Mouse (Mus musculus): ENCODE measurements around the gene Tifab. TPM values are rescaled to one million over a fixed set of nuclear protein-coding genes. Genes with fewer than 3 reads are reported as not detected.

Gene Tifab
- polyA plus RNA-seq, 1 experiment from 2014 or later: 0.72 TPM

GRCm38 (mm10) chr13:56175848-56176247 is 2.8 kb downstream of the Tifab start:
- Histone ChIP-seq H3K4me3 (no peak overlapping the region), H3K9me3 (replicated peaks) (no peaks in the 10 kb centered on the region), H3K9ac (no peak overlapping the region), H3K4me1 (replicated peaks) (peaks cover 10% of the 10 kb centered on the region), H3K27ac (ENCODE audit: poor library complexity, severe bottlenecking) (no peak overlapping the region), H3K4me2 (no peak overlapping the region), H3K36me3 (no peaks in the 10 kb centered on the region), H3K27me3 (replicated peaks) (peaks cover 13% of the 10 kb centered on the region; the same call in 1 of the 2 replicates)
- 61% methylated on average over 4 of the region's 4 CpGs for WGBS
- no peak for ATAC-seq (ENCODE audit: insufficient number of reproducible peaks, low FRiP score)

GRCm38 (mm10) chr13:56172901-56173545 is 5.7 kb downstream of the Tifab start:
- no peaks in the 10 kb centered on the region for H3K9me3 ChIP-seq (replicated peaks)
- peaks cover 13% of the 10 kb centered on the region; the same call in 1 of the 2 replicates for H3K27me3 ChIP-seq (replicated peaks)
- H3K9ac ChIP-seq: no peak overlapping the region
- no peak overlapping the region for H3K4me2 ChIP-seq
- 46% methylated on average over 7 of the region's 7 CpGs for WGBS
- peaks cover 20% of the 10 kb centered on the region for H3K4me1 ChIP-seq (replicated peaks)
- no peaks in the 10 kb centered on the region for H3K36me3 ChIP-seq
- no peak for ATAC-seq (ENCODE audit: insufficient number of reproducible peaks, low FRiP score)
- no peak overlapping the region for H3K27ac ChIP-seq (ENCODE audit: poor library complexity, severe bottlenecking)
- H3K4me3 ChIP-seq: no peak overlapping the region

- no peaks in the 10 kb centered on the region for H3K9me3 ChIP-seq (replicated peaks)
- no peaks in the 10 kb centered on the region for H3K36me3 ChIP-seq
- H3K27me3 ChIP-seq (replicated peaks): peaks cover 13% of the 10 kb centered on the region; the same call in 1 of the 2 replicates
- no peak for ATAC-seq (ENCODE audit: insufficient number of reproducible peaks, low FRiP score)
- H3K4me2 ChIP-seq: no peak overlapping the region
- no peak overlapping the region for H3K27ac ChIP-seq (ENCODE audit: poor library complexity, severe bottlenecking)
- H3K4me1 ChIP-seq (replicated peaks): peaks cover 24% of the 10 kb centered on the region
- H3K4me3 ChIP-seq: no peak overlapping the region
- H3K9ac ChIP-seq: no peak overlapping the region
- 68% methylated on average over 7 of the region's 7 CpGs for WGBS
Observed at GRCm38 (mm10) chr13:56172106-56172505, 6.6 kb downstream of the Tifab start.

- ATAC-seq (ENCODE audit: insufficient number of reproducible peaks, low FRiP score): no peak
- Histone ChIP-seq H3K4me3 (no peak overlapping the region), H3K9me3 (replicated peaks) (no peaks in the 10 kb centered on the region), H3K36me3 (no peaks in the 10 kb centered on the region), H3K27me3 (replicated peaks) (no peaks in the 10 kb centered on the region), H3K9ac (no peak overlapping the region), H3K4me1 (replicated peaks) (peaks cover 23% of the 10 kb centered on the region), H3K27ac (ENCODE audit: poor library complexity, severe bottlenecking) (no peak overlapping the region), H3K4me2 (peak overlapping the region; percentile 32; the same call in 1 of the 2 replicates)
- WGBS: 47% methylated on average over 3 of the region's 3 CpGs
Observed at GRCm38 (mm10) chr13:56168403-56168781, 10.3 kb downstream of the Tifab start.

GRCm38 (mm10) chr13:56167446-56168402 is 11.0 kb downstream of the Tifab start:
- peaks cover 18% of the 10 kb centered on the region for H3K4me1 ChIP-seq (replicated peaks)
- no peak overlapping the region for H3K4me3 ChIP-seq
- H3K36me3 ChIP-seq: no peaks in the 10 kb centered on the region
- ATAC-seq (ENCODE audit: insufficient number of reproducible peaks, low FRiP score): peak; percentile 65; the same call in 1 of the 2 replicates
- WGBS: 16% methylated on average over 11 of the region's 14 CpGs
- H3K4me2 ChIP-seq: peak overlapping the region; percentile 32
- no peak overlapping the region for H3K9ac ChIP-seq
- no peaks in the 10 kb centered on the region for H3K27me3 ChIP-seq (replicated peaks)
- no peak overlapping the region for H3K27ac ChIP-seq (ENCODE audit: poor library complexity, severe bottlenecking)
- H3K9me3 ChIP-seq (replicated peaks): no peaks in the 10 kb centered on the region

- no peaks in the 10 kb centered on the region for H3K27me3 ChIP-seq (replicated peaks)
- WGBS: 90% methylated on average over 11 of the region's 11 CpGs
- H3K4me3 ChIP-seq: no peak overlapping the region
- no peaks in the 10 kb centered on the region for H3K9me3 ChIP-seq (replicated peaks)
- no peak overlapping the region for H3K27ac ChIP-seq (ENCODE audit: poor library complexity, severe bottlenecking)
- no peak overlapping the region for H3K4me2 ChIP-seq
- no peaks in the 10 kb centered on the region for H3K36me3 ChIP-seq
- no peak for ATAC-seq (ENCODE audit: insufficient number of reproducible peaks, low FRiP score)
- H3K4me1 ChIP-seq (replicated peaks): peaks cover 14% of the 10 kb centered on the region
- H3K9ac ChIP-seq: no peak overlapping the region
Observed at GRCm38 (mm10) chr13:56165561-56165960, 13.1 kb downstream of the Tifab start.

- H3K4me3 ChIP-seq: no peak overlapping the region
- no peaks in the 10 kb centered on the region for H3K27me3 ChIP-seq (replicated peaks)
- no peak overlapping the region for H3K4me2 ChIP-seq
- H3K9ac ChIP-seq: no peak overlapping the region
- H3K9me3 ChIP-seq (replicated peaks): no peaks in the 10 kb centered on the region
- no peaks in the 10 kb centered on the region for H3K36me3 ChIP-seq
- H3K27ac ChIP-seq (ENCODE audit: poor library complexity, severe bottlenecking): no peak overlapping the region
- H3K4me1 ChIP-seq (replicated peaks): peaks cover 24% of the 10 kb centered on the region
- WGBS: 86% methylated on average over 3 of the region's 3 CpGs
- no peak for ATAC-seq (ENCODE audit: insufficient number of reproducible peaks, low FRiP score)
Observed at GRCm38 (mm10) chr13:56164372-56164771, 14.3 kb downstream of the Tifab start.

- Histone ChIP-seq H3K4me1 (replicated peaks) (peaks cover 27% of the 10 kb centered on the region), H3K4me2 (no peak overlapping the region), H3K36me3 (no peaks in the 10 kb centered on the region), H3K9ac (no peak overlapping the region), H3K9me3 (replicated peaks) (no peaks in the 10 kb centered on the region), H3K27me3 (replicated peaks) (no peaks in the 10 kb centered on the region), H3K27ac (ENCODE audit: poor library complexity, severe bottlenecking) (no peak overlapping the region), H3K4me3 (no peak overlapping the region)
- 59% methylated on average over 6 of the region's 6 CpGs for WGBS
- no peak for ATAC-seq (ENCODE audit: insufficient number of reproducible peaks, low FRiP score)
Observed at GRCm38 (mm10) chr13:56163751-56164150, 14.9 kb downstream of the Tifab start.

- WGBS: 77% methylated on average over 6 of the region's 6 CpGs
- Histone ChIP-seq H3K27ac (ENCODE audit: poor library complexity, severe bottlenecking) (no peak overlapping the region), H3K9ac (no peak overlapping the region), H3K36me3 (no peaks in the 10 kb centered on the region), H3K4me1 (replicated peaks) (peaks cover 24% of the 10 kb centered on the region), H3K9me3 (replicated peaks) (no peaks in the 10 kb centered on the region), H3K4me2 (no peak overlapping the region), H3K27me3 (replicated peaks) (no peaks in the 10 kb centered on the region), H3K4me3 (no peak overlapping the region)
- no peak for ATAC-seq (ENCODE audit: insufficient number of reproducible peaks, low FRiP score)
Observed at GRCm38 (mm10) chr13:56162859-56163258, 15.8 kb downstream of the Tifab start.

GRCm38 (mm10) chr13:56159614-56160363 is 18.9 kb downstream of the Tifab start:
- H3K9me3 ChIP-seq (replicated peaks): no peaks in the 10 kb centered on the region
- H3K4me3 ChIP-seq: no peak overlapping the region
- no peaks in the 10 kb centered on the region for H3K27me3 ChIP-seq (replicated peaks)
- H3K4me2 ChIP-seq: 0 out of 2 replicates have a peak overlapping the region, but pooled peaks have one; percentile 29
- H3K4me1 ChIP-seq (replicated peaks): peaks cover 37% of the 10 kb centered on the region
- 0 out of 2 replicates have a peak overlapping the region, but pooled peaks have one; percentile 18 for H3K27ac ChIP-seq (ENCODE audit: poor library complexity, severe bottlenecking)
- WGBS: 43% methylated on average over 17 of the region's 17 CpGs
- H3K36me3 ChIP-seq: no peaks in the 10 kb centered on the region
- ATAC-seq (ENCODE audit: insufficient number of reproducible peaks, low FRiP score): no peak; the same call in 1 of the 2 replicates
- H3K9ac ChIP-seq: no peak overlapping the region
